Mouse (Mus musculus) testis, adult 2 months (tissue): ENCODE measurements at regions not wholly inside any gene's neighbourhood (a gene's known extent, or its start where the extent isn't known, plus 50 kb on each side); places are given as distances from the start of the nearest gene placed in this dataset.

Experiments
- H3K27ac ChIP-seq: fragments of 200-500 bp; 2 replicates; pipeline ENCODE4 v1.5.1; 2012; ENCODE audit warnings: low read depth, low read length; ENCODE audit not compliant: control insufficient read depth, insufficient read depth
- H3K27me3 ChIP-seq: fragments of 200-500 bp; 2 replicates; pipeline ENCODE4 v1.6.1; 2012; ENCODE audit warnings: mild to moderate bottlenecking, low read length, moderate library complexity; ENCODE audit not compliant: control insufficient read depth, insufficient read depth
- H3K36me3 ChIP-seq: fragments of 200-500 bp; 2 replicates; pipeline ENCODE4 v1.6.1; 2012; ENCODE audit warnings: mild to moderate bottlenecking, low read length; ENCODE audit not compliant: control insufficient read depth, insufficient read depth
- H3K4me1 ChIP-seq: fragments of 200-500 bp; 2 replicates; pipeline ENCODE4 v1.6.1; 2012; ENCODE audit warnings: low read length; ENCODE audit not compliant: control insufficient read depth, insufficient read depth
- H3K4me3 ChIP-seq: fragments of 200-500 bp; 2 replicates; pipeline ENCODE4 v1.5.1; 2012; ENCODE audit warnings: low read depth, mild to moderate bottlenecking, low read length, moderate library complexity, mixed read lengths; ENCODE audit not compliant: control insufficient read depth
- CTCF ChIP-seq: fragments of 200-500 bp; IDR thresholded peaks from 2 replicates; pipeline ENCODE4 v1.5.1; 2012; ENCODE audit warnings: low read depth, mild to moderate bottlenecking, inconsistent platforms, low read length, moderate library complexity; ENCODE audit not compliant: control insufficient read depth, insufficient read depth, insufficient replicate concordance
- POLR2A ChIP-seq: fragments of 200-500 bp; IDR thresholded peaks from 2 replicates; pipeline ENCODE4 v1.6.1; 2012; ENCODE audit warnings: low read depth, mild to moderate bottlenecking, inconsistent platforms, low read length, moderate library complexity; ENCODE audit not compliant: control insufficient read depth

- peaks cover 3% of the 10 kb centered on the region; the same call in 1 of the 2 replicates for H3K4me1 ChIP-seq
- TF ChIP-seq CTCF (no peak), POLR2A (no peak)
- no peak overlapping the region for H3K4me3 ChIP-seq
- H3K36me3 ChIP-seq = no peaks in the 10 kb centered on the region
- H3K27me3 ChIP-seq = no peaks in the 10 kb centered on the region
- no peak overlapping the region for H3K27ac ChIP-seq
Measured at GRCm38 (mm10) chr10:21467425-21468085, 90.5 kb downstream of the Aldh8a1 start.

GRCm38 (mm10) chr10:21468421-21468820 is 91.3 kb downstream of the Aldh8a1 start:
- Histone ChIP-seq H3K4me1 (peaks cover 3% of the 10 kb centered on the region; the same call in 1 of the 2 replicates), H3K27ac (no peak overlapping the region), H3K36me3 (no peaks in the 10 kb centered on the region), H3K4me3 (no peak overlapping the region), H3K27me3 (no peaks in the 10 kb centered on the region)
- no peak for TF ChIP-seq POLR2A
- no peak for TF ChIP-seq CTCF

GRCm38 (mm10) chr10:21469961-21470360 is 92.9 kb downstream of the Aldh8a1 start:
- Histone ChIP-seq H3K27me3 (no peaks in the 10 kb centered on the region), H3K27ac (no peak overlapping the region), H3K4me1 (peaks cover 3% of the 10 kb centered on the region; the same call in 1 of the 2 replicates), H3K4me3 (no peak overlapping the region), H3K36me3 (no peaks in the 10 kb centered on the region)
- TF ChIP-seq POLR2A = no peak
- no peak for TF ChIP-seq CTCF

- Histone ChIP-seq H3K4me1 (peaks cover 3% of the 10 kb centered on the region; the same call in 1 of the 2 replicates), H3K27ac (no peak overlapping the region), H3K36me3 (no peaks in the 10 kb centered on the region), H3K27me3 (no peaks in the 10 kb centered on the region), H3K4me3 (peak overlapping the region; percentile 68)
- TF ChIP-seq CTCF (no peak), POLR2A (peak; percentile 50; the same call in 1 of the 2 replicates)
Measured at GRCm38 (mm10) chr10:21470589-21470988, 93.5 kb downstream of the Aldh8a1 start.

- peaks cover 3% of the 10 kb centered on the region; the same call in 1 of the 2 replicates for H3K4me1 ChIP-seq
- no peak for TF ChIP-seq CTCF
- TF ChIP-seq POLR2A = no peak
- H3K4me3 ChIP-seq = no peak overlapping the region
- H3K27ac ChIP-seq = no peak overlapping the region
- no peaks in the 10 kb centered on the region for H3K27me3 ChIP-seq
- H3K36me3 ChIP-seq = no peaks in the 10 kb centered on the region
Measured at GRCm38 (mm10) chr10:21474242-21474641, 97.2 kb downstream of the Aldh8a1 start.

GRCm38 (mm10) chr10:21478004-21478403 is 100.9 kb downstream of the Aldh8a1 start:
- no peak overlapping the region for H3K27ac ChIP-seq
- H3K27me3 ChIP-seq = no peaks in the 10 kb centered on the region
- TF ChIP-seq CTCF = no peak
- TF ChIP-seq POLR2A = no peak
- H3K4me3 ChIP-seq = no peak overlapping the region
- no peaks in the 10 kb centered on the region for H3K4me1 ChIP-seq
- no peaks in the 10 kb centered on the region for H3K36me3 ChIP-seq

- no peak overlapping the region for H3K4me3 ChIP-seq
- no peaks in the 10 kb centered on the region for H3K4me1 ChIP-seq
- H3K27me3 ChIP-seq = no peaks in the 10 kb centered on the region
- no peak overlapping the region for H3K27ac ChIP-seq
- no peaks in the 10 kb centered on the region for H3K36me3 ChIP-seq
- no peak for TF ChIP-seq CTCF
- no peak for TF ChIP-seq POLR2A
Measured at GRCm38 (mm10) chr10:21479403-21479802, 102.3 kb downstream of the Aldh8a1 start.
